Mouse (Mus musculus): ENCODE results near the gene Plekhj1.
A peak's percentile ranks its signal among the peaks of the same experiment; 100 is the strongest.

Plekhj1 gene

DNA sequence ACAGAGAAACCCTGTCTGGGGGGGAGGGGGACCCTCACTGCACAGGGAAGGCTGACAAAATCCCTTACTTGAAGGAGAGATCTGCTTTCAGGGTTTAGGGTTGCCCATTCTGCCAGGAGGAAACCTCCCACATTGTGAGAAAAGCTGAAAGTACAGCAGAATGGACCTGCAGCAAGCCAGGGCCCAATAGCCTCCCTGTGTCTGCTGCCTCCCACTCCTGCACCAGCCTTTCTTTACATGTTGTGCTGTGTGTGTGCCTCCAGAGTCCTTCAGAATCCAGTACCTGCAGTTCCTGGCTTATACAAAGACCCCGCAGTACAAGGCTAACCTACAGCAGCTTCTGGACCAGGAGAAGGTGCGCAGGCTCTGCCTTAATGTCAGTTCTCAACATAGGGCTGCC, 14.1 kb downstream of the Plekhj1 start:
- no peak for DNase-seq (ENCODE audit: low read depth in 2 of 2, low spot score in 2 of 2)

- DNase-seq (ENCODE audit: low read depth in 2 of 2, low spot score in 2 of 2): no peak
Observed at GRCm38 (mm10) chr10:80779565-80779964, 18.9 kb downstream of the Plekhj1 start.

DNA sequence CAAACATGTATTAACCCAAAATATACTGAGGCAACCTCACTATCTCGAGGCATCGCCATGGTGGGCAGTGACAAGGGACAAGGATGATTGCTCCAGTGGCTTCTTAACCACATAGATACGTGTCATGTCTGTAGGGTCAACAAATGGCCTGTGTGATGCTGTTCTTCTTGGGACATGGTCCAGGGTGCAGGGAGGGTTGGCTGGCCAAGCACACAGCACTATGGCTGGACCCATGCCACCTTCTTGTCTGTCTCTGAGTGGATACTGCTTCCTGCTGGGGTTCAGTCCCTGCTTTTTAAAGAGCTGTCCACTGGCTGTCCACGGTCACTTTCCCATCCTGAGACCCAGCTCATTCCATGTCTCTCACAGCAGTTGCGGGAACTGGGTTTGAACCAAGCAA, 21.3 kb downstream of the Plekhj1 start:
- DNase-seq (ENCODE audit: low read depth in 2 of 2, low spot score in 2 of 2): no peak

- DNase-seq (ENCODE audit: low read depth in 2 of 2, low spot score in 2 of 2): no peak
Observed at GRCm38 (mm10) chr10:80776358-80776869, 22.0 kb downstream of the Plekhj1 start.

DNA sequence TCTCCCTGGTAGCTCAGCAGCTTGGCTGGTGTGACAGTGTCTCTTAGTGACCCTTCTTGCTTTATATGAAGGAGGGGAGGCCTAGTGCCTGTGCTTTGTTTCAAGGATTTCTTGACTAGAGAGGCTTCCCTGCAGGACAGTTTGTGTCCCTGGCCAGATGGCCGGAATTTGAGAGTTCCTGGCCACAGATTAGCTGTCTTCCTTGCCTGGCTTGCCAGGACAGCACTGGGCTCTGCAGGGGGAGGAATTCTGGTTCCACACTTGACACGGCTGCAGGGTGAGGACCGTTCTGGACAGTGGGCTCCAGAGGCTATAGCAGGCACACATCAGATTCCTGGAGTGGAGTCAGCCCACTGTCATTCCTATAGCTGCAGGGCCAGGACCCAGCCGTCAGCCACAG, 22.7 kb downstream of the Plekhj1 start:
- DNase-seq (ENCODE audit: low read depth in 2 of 2, low spot score in 2 of 2): no peak

- no peak for DNase-seq (ENCODE audit: low read depth in 2 of 2, low spot score in 2 of 2)
Observed at GRCm38 (mm10) chr10:80774981-80775380, 23.4 kb downstream of the Plekhj1 start.

DNA sequence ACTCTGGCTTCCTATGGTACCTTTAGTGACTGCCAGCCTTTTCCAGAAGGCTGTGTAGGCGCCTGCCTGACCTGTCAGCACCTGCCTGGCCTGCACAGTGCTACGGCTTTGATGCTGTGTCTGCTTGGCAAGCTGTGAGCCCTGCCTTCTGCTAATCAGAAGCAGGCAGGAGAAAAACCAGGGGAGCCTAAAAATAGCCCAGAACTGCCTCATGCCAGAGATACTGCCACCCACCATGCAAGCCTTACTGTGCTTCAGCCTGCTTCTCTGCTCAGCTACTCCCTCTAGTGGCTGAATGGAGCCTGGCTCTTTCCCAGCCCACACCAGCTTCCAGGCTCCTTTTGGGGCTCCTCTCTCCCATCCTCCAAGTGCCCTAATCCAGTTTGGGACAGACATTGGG, 23.9 kb downstream of the Plekhj1 start:
- DNase-seq (ENCODE audit: low read depth in 2 of 2, low spot score in 2 of 2): peak; percentile 60 to 69

- no peak for DNase-seq (ENCODE audit: low read depth in 2 of 2, low spot score in 2 of 2)
Observed at GRCm38 (mm10) chr10:80773816-80774215, 24.6 kb downstream of the Plekhj1 start.

GRCm38 (mm10) chr10:80768365-80768764, 30.1 kb downstream of the Plekhj1 start:
- DNase-seq (ENCODE audit: low read depth in 2 of 2, low spot score in 2 of 2): no peak

- DNase-seq (ENCODE audit: low read depth in 2 of 2, low spot score in 2 of 2): no peak
Observed at GRCm38 (mm10) chr10:80766161-80766815, 32.1 kb downstream of the Plekhj1 start.

GRCm38 (mm10) chr10:80765746-80766145, 32.7 kb downstream of the Plekhj1 start:
- no peak for DNase-seq (ENCODE audit: low read depth in 2 of 2, low spot score in 2 of 2)

DNA sequence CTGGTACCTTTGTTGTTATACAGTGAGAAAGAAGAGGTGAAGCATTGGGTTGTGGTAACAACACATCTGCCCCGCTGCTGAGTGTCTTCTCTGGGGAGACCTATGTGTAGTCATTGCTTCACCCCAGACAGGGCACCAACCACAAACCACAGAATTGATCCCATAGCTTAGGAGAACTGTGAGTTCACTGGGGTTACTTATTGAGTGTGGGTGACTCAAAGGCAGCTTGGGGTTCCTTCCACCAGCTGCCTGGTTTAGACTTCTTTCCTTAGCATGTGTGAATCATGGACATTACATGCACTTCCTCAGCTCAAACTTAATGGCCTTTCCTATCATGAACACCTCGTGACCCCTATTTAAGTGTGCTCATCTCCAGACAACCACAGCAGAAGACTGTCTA, 34.9 kb downstream of the Plekhj1 start:
- DNase-seq (ENCODE audit: low read depth in 2 of 2, low spot score in 2 of 2): no peak

DNA sequence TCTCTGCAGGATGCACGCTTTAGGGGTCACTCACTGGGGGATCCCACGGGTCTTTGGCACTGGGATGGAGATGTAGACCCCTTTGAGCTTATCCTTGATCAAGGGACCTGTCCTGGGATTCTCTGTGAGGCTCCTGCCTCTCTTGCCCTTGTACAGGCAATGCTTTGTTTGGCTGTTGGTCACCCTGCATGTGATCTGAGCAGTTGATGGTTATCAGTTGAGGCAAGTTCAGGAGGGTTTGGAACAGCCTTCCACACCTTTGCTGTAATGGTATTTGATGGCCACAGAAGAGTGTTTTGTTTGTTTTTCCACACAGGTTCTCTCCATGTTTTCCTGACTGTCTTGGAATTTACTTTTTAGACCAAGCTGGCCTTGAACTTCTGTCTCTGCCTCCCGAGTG, 36.6 kb downstream of the Plekhj1 start:
- no peak for DNase-seq (ENCODE audit: low read depth in 2 of 2, low spot score in 2 of 2)

DNA sequence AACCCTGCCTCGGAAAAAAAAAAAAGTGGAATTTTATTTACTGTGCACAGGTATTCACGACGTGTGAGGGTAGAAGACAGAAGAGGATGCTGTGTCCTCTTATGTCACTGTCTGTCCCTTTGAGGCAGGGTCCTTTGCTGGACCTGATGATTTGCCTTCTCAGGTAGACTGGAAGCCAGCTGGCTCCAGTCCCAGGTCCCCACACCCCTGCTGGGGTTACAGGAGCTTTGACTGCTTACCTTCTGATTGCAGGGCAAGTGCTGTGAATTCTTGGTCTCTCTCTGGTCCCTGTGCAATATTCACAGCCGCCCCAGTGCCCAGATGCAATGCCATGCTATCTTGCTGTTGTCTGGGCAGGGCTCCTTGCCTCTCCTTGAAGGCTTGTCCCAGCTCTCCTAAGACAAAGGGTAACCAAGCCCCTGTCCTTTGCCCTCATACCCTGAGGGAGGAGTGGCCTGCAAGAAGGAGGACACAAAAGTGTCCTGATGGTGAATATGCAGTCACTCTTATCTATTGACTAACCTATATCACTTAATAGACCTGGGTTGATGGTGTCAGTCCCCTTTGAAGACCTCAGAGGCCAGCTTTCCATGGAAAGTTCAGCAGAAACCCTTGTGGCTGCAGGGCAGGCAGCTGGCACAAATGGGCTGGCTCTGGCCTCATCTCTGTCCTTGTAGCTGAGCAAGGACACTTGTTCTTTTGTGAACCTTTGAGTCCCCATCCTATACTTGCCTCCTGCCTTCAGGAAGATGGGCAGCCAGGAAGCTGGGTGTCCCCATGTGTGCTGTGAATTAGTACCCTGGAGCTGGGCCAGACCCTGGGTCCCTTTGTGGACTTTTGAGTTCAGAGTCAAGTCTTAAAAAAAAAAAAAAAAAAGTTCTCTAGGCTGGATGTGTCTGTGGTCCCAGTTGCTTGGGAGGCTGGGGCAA, 37.6 kb downstream of the Plekhj1 start:
- no peak for DNase-seq (ENCODE audit: low read depth in 2 of 2, low spot score in 2 of 2)

GRCm38 (mm10) chr10:80758651-80759050, 39.8 kb downstream of the Plekhj1 start:
- DNase-seq (ENCODE audit: low read depth in 2 of 2, low spot score in 2 of 2): no peak

DNA sequence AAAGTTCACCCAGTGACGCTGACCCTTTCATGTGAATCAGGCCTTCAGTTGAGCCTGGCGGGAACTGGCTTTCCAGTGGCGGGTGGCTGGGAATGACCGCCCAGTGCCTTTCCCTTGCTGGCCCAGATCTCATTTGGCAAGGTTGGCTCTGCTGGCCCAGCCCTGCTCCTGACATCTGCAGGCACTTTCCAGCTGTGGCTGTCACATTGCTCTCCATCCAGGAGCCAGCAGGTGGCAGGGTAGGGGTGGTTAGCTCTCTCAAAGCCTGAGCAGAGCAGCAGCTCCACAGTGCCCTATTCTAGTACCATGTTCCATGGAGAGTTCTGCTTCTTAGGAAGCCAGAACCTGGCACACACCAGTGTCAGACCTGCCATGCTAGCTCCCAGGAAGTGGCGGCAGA, 40.7 kb downstream of the Plekhj1 start:
- peak; percentile 42 to 70 for DNase-seq (ENCODE audit: low read depth in 2 of 2, low spot score in 2 of 2)

GRCm38 (mm10) chr10:80756967-80757366, 41.5 kb downstream of the Plekhj1 start:
- no peak for DNase-seq (ENCODE audit: low read depth in 2 of 2, low spot score in 2 of 2)

GRCm38 (mm10) chr10:80756509-80756908, 41.9 kb downstream of the Plekhj1 start:
- no peak for DNase-seq (ENCODE audit: low read depth in 2 of 2, low spot score in 2 of 2)

GRCm38 (mm10) chr10:80756099-80756498, 42.3 kb downstream of the Plekhj1 start:
- no peak for DNase-seq (ENCODE audit: low read depth in 2 of 2, low spot score in 2 of 2)

DNA sequence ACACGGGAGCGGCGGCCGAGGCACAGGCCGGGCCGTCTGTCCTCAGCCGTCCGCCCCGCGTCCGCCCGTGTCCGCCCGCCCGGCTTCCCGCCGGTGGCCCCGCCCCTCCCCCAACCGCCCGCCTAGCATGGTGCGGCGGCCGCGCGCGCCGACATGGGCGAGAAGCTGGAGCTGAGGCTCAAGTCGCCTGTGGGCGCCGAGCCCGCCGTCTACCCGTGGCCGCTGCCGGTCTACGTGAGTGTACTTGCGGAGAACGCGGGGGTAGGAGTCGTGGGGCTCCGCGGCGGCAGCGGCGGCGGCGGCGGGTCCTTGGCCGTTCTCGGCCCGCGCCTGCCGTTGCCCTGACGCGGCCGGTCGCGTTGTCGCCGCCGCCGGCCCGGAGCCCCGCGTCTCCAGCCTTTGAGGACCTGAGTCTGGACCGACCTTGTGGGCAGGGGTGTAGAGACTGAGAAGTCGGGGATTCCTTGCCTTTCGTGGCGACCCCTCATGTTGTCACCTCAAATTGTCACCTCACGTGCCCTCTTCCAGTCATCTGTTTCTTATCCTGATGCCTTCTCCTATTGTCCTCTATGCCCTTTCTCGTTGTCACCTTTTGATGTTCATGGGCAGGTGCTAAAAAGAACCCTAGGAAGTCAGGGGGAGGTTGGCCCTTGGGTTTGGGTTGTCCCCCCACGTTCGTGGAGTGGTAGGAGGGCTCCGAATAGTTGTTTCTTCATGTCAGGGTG, 43.0 kb downstream of the Plekhj1 start:
- DNase-seq (ENCODE audit: low read depth in 2 of 2, low spot score in 2 of 2): no peak

DNA sequence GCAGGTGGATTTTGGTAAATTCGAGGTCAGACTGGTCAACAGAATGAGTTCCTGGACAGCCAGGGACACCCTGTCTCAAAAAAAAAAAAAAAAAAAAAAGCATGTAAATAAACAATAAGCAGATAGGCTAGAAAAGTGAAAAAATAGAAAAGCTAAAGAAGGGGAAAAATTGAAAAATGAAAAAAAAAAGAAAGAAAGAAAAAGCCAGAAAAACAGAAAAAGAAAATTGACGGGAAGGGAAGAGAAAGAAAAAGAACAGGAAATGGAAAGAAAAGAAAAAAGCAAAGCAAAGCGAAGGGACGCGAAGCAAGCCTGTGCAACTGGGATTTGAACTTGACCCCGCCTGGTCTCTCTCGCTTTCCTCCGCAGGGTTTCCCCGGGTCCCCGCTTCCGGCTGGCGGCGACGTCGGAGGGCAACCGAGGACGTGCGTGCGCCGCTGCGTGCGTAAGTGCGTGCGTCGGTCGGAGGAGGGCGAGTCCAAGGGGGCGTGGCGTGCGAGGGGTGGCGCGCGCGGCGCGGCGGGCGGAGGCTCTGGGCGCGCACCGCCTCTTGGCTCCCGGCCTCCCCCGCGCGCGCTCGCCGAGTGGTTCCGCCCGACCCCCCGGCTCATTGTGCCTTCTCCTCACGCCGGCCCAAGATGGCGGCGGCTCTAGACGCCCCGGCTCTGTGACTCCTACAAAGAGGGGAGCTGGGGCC, 43.7 kb downstream of the Plekhj1 start, which contains the start of gene Dot1l:
Gene Dot1l, plus strand, starts transcription at position 613 of the 697 bp plus-strand sequence.
- DNase-seq (ENCODE audit: low read depth in 2 of 2, low spot score in 2 of 2): peak; percentile 98 to 99
